Mouse (Mus musculus) embryo, embryonic 10.5 days (tissue): ENCODE measurements at regions not wholly inside any gene's neighbourhood (a gene's known extent, or its start where the extent isn't known, plus 50 kb on each side); places are given as distances from the start of the nearest gene placed in this dataset.

ENCODE experiments used
- DNase-seq: peaks from one replicate; pipeline ENCODE4 v3.0.0-alpha.2; 2015; ENCODE audit warnings: low spot score

- no peak for DNase-seq
Measured at GRCm38 (mm10) chr3:149819081-149819480, 828.7 kb upstream of the Adgrl2 start.

- no peak for DNase-seq
Measured at GRCm38 (mm10) chr3:149811036-149811435, 820.7 kb upstream of the Adgrl2 start.

GRCm38 (mm10) chr3:149805345-149805744, 815.0 kb upstream of the Adgrl2 start:
- DNase-seq: no peak

- DNase-seq: no peak
Measured at GRCm38 (mm10) chr3:149796123-149796522, 805.8 kb upstream of the Adgrl2 start.

GRCm38 (mm10) chr3:149791593-149791992, 801.2 kb upstream of the Adgrl2 start:
- no peak for DNase-seq

GRCm38 (mm10) chr3:149786096-149786495, 795.7 kb upstream of the Adgrl2 start:
- DNase-seq: no peak

- no peak for DNase-seq
Measured at GRCm38 (mm10) chr3:149783903-149784608, 793.7 kb upstream of the Adgrl2 start.

- DNase-seq: no peak
Measured at GRCm38 (mm10) chr3:149767847-149768421, 777.6 kb upstream of the Adgrl2 start.

GRCm38 (mm10) chr3:149761245-149761644, 770.9 kb upstream of the Adgrl2 start:
- no peak for DNase-seq

- peak; percentile 13 for DNase-seq
Measured at GRCm38 (mm10) chr3:149757910-149758592, 767.7 kb upstream of the Adgrl2 start.

GRCm38 (mm10) chr3:149736069-149736468, 745.7 kb upstream of the Adgrl2 start:
- DNase-seq: no peak

GRCm38 (mm10) chr3:149726212-149726611, 735.9 kb upstream of the Adgrl2 start:
- no peak for DNase-seq

GRCm38 (mm10) chr3:149724879-149725278, 734.5 kb upstream of the Adgrl2 start:
- DNase-seq: no peak

- DNase-seq: no peak
Measured at GRCm38 (mm10) chr3:149721832-149722231, 731.5 kb upstream of the Adgrl2 start.

- no peak for DNase-seq
Measured at GRCm38 (mm10) chr3:149720306-149720705, 730.0 kb upstream of the Adgrl2 start.

- DNase-seq: no peak
Measured at GRCm38 (mm10) chr3:149705724-149706123, 715.4 kb upstream of the Adgrl2 start.

- no peak for DNase-seq
Measured at GRCm38 (mm10) chr3:149705322-149705721, 715.0 kb upstream of the Adgrl2 start.

GRCm38 (mm10) chr3:149704478-149704877, 714.1 kb upstream of the Adgrl2 start:
- DNase-seq: no peak

- no peak for DNase-seq
Measured at GRCm38 (mm10) chr3:149683561-149683960, 693.2 kb upstream of the Adgrl2 start.

- DNase-seq: no peak
Measured at GRCm38 (mm10) chr3:149682246-149682645, 691.9 kb upstream of the Adgrl2 start.

- DNase-seq: no peak
Measured at GRCm38 (mm10) chr3:149673926-149674325, 683.6 kb upstream of the Adgrl2 start.

- no peak for DNase-seq
Measured at GRCm38 (mm10) chr3:149664624-149665023, 674.3 kb upstream of the Adgrl2 start.

GRCm38 (mm10) chr3:149638324-149638723, 648.0 kb upstream of the Adgrl2 start:
- DNase-seq: no peak
